Mouse (Mus musculus): ENCODE measurements around the gene Nbr1. TPM values are rescaled to one million over a fixed set of nuclear protein-coding genes. Genes with fewer than 3 reads are reported as not detected.

Gene Nbr1
- polyA plus RNA-seq, 1 experiment from 2014 or later, result 39.5 TPM

DNA sequence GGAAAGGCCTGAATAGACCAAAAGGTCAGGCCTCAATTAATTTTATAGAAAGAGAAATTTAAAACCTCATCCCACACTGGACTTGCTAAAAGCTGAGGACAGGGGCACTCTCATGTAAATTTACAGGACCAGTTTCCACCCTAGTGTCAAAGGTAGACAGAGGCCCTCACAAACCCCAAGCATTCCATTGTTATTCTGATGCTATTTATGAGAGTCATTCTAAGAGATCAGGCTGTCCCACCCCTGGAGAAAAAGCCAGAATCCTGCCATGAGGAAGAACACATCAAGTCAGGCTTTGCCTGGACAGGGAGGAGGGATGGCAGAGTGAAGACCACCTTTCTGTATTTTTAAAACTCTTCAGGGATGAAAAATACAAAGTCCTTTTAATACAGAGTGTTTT, 3.4 kb upstream of the Nbr1 start:
- peaks cover 61% of the 10 kb centered on the region for H3K36me3 ChIP-seq (replicated peaks)
- no peak overlapping the region for H3K4me3 ChIP-seq (replicated peaks)
- H3K9me3 ChIP-seq (replicated peaks), result no peaks in the 10 kb centered on the region
- H3K27me3 ChIP-seq, result no peaks in the 10 kb centered on the region
- ATAC-seq (ENCODE audit: insufficient read depth), result no peak
- peaks cover 22% of the 10 kb centered on the region for H3K4me1 ChIP-seq (replicated peaks)
- 0 out of 2 replicates have a peak overlapping the region, but pooled peaks have one; percentile 9 for H3K9ac ChIP-seq
- no peak overlapping the region for H3K4me2 ChIP-seq
- no peak overlapping the region for H3K27ac ChIP-seq (replicated peaks)

GRCm38 (mm10) chr11:101552476-101553300, 739 bp downstream of the Nbr1 start:
- H3K4me1 ChIP-seq (replicated peaks), result peaks cover 49% of the 10 kb centered on the region
- H3K9me3 ChIP-seq (replicated peaks), result no peaks in the 10 kb centered on the region
- H3K27me3 ChIP-seq, result no peaks in the 10 kb centered on the region

DNA sequence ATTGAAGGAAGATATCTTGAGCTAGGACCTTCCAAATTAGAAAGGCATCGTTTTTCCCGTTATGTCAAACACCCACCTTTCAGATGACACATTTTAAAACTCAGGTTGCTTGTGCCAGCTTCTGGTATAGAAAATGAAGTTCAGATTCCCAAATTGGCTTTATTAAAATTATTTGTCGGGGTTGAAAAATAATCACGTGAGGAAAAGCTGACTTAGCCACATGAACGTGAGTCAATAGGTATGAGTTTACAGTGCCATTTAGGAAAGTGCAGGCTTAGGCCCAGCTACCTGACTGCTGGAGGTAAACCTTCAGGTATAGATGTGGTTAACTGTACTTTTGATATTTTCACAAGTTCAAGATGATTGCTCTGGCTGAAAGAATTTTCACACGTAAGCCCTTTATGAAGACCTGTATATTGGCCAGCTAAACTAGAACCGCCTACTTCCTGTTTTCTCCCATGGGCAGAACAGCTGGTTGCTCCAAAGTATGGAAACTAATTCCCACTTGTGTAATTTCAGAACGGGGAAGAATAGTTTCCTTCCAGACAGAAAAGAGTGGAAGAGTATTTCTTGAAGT, 1.5 kb downstream of the Nbr1 start:
- Histone ChIP-seq H3K4me3 (replicated peaks) (peak overlapping the region; percentile 85), H3K27me3 (no peaks in the 10 kb centered on the region), H3K27ac (replicated peaks) (peak overlapping the region; percentile 95), H3K36me3 (replicated peaks) (peaks cover 46% of the 10 kb centered on the region), H3K9ac (peak overlapping the region; percentile 93), H3K4me2 (peak overlapping the region; percentile 76), H3K4me1 (replicated peaks) (peaks cover 54% of the 10 kb centered on the region), H3K9me3 (replicated peaks) (no peaks in the 10 kb centered on the region)
- 4% methylated on average over 8 of the region's 8 CpGs for WGBS (ENCODE audit: insufficient replicate concordance)
- no peak for ATAC-seq (ENCODE audit: insufficient read depth)

More at GRCm38 (mm10) chr11:101552476-101553300, 739 bp downstream of the Nbr1 start:
- Histone ChIP-seq H3K4me3 (replicated peaks) (peak overlapping the region; percentile 85), H3K9ac (peak overlapping the region; percentile 93), H3K4me2 (peak overlapping the region; percentile 76), H3K27ac (replicated peaks) (peak overlapping the region; percentile 95), H3K36me3 (replicated peaks) (peaks cover 46% of the 10 kb centered on the region)
- WGBS (ENCODE audit: insufficient replicate concordance), result under 1% methylated on average over 37 of the region's 37 CpGs
- ATAC-seq (ENCODE audit: insufficient read depth), result peak; percentile 93

DNA sequence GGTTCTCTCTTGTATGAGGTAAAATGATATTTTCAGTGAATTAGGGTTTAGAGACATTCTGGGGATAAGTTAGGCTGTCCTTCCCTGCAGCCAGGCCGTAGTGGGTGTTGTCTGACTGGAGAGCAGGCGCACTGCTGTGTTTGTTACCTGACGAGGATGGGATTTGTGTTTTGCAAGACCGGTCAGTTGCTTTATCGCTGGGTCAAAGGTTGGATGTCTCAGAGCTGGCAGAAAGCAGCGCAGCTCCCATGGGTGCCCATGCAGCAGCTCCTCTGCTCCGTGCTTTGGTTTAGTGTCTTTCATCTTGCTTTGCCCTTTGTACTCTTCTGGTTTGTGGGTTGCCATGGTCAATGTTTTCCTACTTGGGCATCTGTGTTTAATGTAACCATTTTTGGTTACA, 4.6 kb downstream of the Nbr1 start:
- H3K4me3 ChIP-seq (replicated peaks), result no peak overlapping the region
- no peak overlapping the region; the same call in 1 of the 2 replicates for H3K4me2 ChIP-seq
- peaks cover 34% of the 10 kb centered on the region for H3K4me1 ChIP-seq (replicated peaks)
- no peaks in the 10 kb centered on the region for H3K9me3 ChIP-seq (replicated peaks)
- H3K36me3 ChIP-seq (replicated peaks), result peaks cover 62% of the 10 kb centered on the region
- H3K27me3 ChIP-seq, result no peaks in the 10 kb centered on the region
- no peak for ATAC-seq (ENCODE audit: insufficient read depth)
- no peak overlapping the region for H3K9ac ChIP-seq
- H3K27ac ChIP-seq (replicated peaks), result peak overlapping the region; percentile 45
- WGBS (ENCODE audit: insufficient replicate concordance), result 75% methylated on average over 7 of the region's 7 CpGs

- no peaks in the 10 kb centered on the region for H3K27me3 ChIP-seq
- H3K27ac ChIP-seq (replicated peaks), result peak overlapping the region; percentile 45
- no peak overlapping the region for H3K9ac ChIP-seq
- 72% methylated on average over 2 of the region's 2 CpGs for WGBS (ENCODE audit: insufficient replicate concordance)
- no peak overlapping the region for H3K4me3 ChIP-seq (replicated peaks)
- H3K9me3 ChIP-seq (replicated peaks), result no peaks in the 10 kb centered on the region
- H3K4me1 ChIP-seq (replicated peaks), result peaks cover 34% of the 10 kb centered on the region
- no peak for ATAC-seq (ENCODE audit: insufficient read depth)
- H3K36me3 ChIP-seq (replicated peaks), result peaks cover 66% of the 10 kb centered on the region
- no peak overlapping the region; the same call in 1 of the 2 replicates for H3K4me2 ChIP-seq
These were observed 5.0 kb downstream of the Nbr1 start for GRCm38 (mm10) chr11:101556954-101557353.

GRCm38 (mm10) chr11:101562391-101562790, 10.4 kb downstream of the Nbr1 start:
- H3K4me2 ChIP-seq, result no peak overlapping the region
- peak; percentile 30; the same call in 1 of the 2 replicates for ATAC-seq (ENCODE audit: insufficient read depth)
- H3K27me3 ChIP-seq, result no peaks in the 10 kb centered on the region
- no peaks in the 10 kb centered on the region for H3K9me3 ChIP-seq (replicated peaks)
- no peak overlapping the region for H3K27ac ChIP-seq (replicated peaks)
- no peak overlapping the region for H3K9ac ChIP-seq
- no peak overlapping the region for H3K4me3 ChIP-seq (replicated peaks)
- WGBS (ENCODE audit: insufficient replicate concordance), result 16% methylated on average over 5 of the region's 5 CpGs
- peaks cover 94% of the 10 kb centered on the region for H3K36me3 ChIP-seq (replicated peaks)
- peaks cover 11% of the 10 kb centered on the region for H3K4me1 ChIP-seq (replicated peaks)

- Histone ChIP-seq H3K27me3 (no peaks in the 10 kb centered on the region), H3K4me1 (replicated peaks) (no peaks in the 10 kb centered on the region), H3K27ac (replicated peaks) (no peak overlapping the region), H3K4me2 (no peak overlapping the region), H3K9ac (no peak overlapping the region), H3K9me3 (replicated peaks) (no peaks in the 10 kb centered on the region), H3K4me3 (replicated peaks) (no peak overlapping the region), H3K36me3 (replicated peaks) (peaks cover 96% of the 10 kb centered on the region)
- no peak for ATAC-seq (ENCODE audit: insufficient read depth)
- 83% methylated on average over 3 of the region's 3 CpGs for WGBS (ENCODE audit: insufficient replicate concordance)
These were observed 16.5 kb downstream of the Nbr1 start for GRCm38 (mm10) chr11:101568421-101568820.

GRCm38 (mm10) chr11:101576116-101576515, 24.2 kb downstream of the Nbr1 start:
- WGBS (ENCODE audit: insufficient replicate concordance), result 77% methylated on average over 6 of the region's 6 CpGs
- Histone ChIP-seq H3K27me3 (no peaks in the 10 kb centered on the region), H3K27ac (replicated peaks) (no peak overlapping the region), H3K4me1 (replicated peaks) (peaks cover 1% of the 10 kb centered on the region; the same call in 1 of the 2 replicates), H3K9me3 (replicated peaks) (no peaks in the 10 kb centered on the region), H3K4me2 (no peak overlapping the region), H3K9ac (no peak overlapping the region), H3K4me3 (replicated peaks) (no peak overlapping the region), H3K36me3 (replicated peaks) (peaks cover 97% of the 10 kb centered on the region)
- no peak for ATAC-seq (ENCODE audit: insufficient read depth)

DNA sequence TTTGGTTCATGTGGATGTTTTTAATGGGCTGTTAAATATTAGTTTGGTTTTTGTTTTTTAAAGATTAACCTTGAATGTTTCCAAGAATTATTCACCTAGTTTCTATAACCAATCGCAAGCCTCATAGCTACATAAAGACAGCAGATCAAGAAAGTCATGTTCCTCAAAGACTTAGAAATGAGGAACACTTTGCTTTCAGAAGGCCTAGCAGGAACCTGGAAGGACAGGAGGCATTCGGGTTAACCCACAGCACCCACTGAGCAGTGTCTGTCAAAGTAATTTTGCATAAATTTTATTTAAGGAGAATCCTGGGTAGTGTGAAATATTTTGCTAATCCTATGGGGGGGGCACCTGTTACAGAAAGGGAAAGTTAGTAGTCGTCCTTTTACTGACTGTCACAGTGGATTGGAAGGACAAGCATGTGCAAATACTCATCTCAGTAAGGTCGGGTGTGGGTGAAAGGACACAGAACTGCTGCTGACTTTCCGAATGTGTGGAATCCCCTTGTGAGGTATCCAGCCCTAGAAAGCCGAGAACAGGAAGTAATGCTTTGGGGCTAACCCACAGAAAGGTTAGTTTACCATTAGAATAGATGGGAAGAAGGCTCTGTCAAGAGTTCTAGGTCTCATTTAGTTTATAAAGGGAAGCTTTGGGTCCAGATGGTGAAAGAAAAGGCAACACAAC, 29.3 kb downstream of the Nbr1 start:
- Histone ChIP-seq H3K27ac (replicated peaks) (peak overlapping the region; percentile 58), H3K9me3 (replicated peaks) (no peaks in the 10 kb centered on the region), H3K4me2 (no peak overlapping the region), H3K27me3 (no peaks in the 10 kb centered on the region), H3K36me3 (replicated peaks) (peaks cover 55% of the 10 kb centered on the region), H3K9ac (no peak overlapping the region), H3K4me3 (replicated peaks) (no peak overlapping the region), H3K4me1 (replicated peaks) (peaks cover 14% of the 10 kb centered on the region)
- no peak for ATAC-seq (ENCODE audit: insufficient read depth)
- 50% methylated on average over 6 of the region's 6 CpGs for WGBS (ENCODE audit: insufficient replicate concordance)

DNA sequence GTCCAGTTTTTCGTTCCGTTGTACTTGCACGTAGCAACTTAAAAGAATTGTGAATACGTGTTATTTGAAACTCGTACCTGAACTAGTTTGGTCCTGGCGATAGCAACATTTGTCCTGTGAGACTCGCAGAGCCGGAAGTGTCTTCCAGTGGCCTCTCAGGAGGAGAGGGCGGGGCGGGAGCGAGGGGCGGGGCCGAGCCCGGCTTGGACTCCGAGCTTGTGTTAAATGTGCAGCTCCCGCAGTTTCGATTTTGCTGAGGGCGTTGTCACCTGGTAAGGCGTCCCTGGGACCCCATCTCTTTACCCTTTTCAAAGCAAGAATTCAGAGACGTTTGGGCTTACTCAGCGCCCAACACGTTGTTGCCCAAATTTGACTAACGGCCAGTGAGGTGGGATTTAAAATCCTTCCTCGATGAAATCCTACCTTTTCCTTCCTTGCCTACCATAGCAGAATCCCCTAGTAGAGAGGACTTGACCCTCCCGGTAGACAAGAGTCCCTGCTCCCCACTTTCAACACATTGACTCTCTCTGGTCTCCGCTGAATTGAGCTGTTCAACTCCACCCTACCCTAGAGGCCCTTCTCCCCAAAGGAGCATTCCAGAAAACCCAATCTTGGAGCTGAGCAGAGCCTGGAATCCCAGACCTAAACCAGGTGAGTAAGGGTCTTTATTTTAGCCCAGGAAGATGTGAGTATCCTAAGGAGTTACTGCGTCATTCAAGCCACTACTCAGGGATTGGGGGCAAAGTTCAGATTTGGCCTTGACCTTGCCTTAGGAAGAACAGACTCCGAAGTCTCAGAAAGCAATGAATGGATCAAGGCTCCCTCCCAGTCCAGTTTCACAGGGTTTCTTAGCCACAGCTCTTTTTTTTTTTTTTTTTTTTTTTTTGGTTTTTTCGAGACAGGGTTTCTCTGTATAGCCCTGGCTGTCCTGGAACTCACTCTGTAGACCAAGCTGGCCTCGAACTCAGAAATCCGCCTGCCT, 30.4 kb downstream of the Nbr1 start, which contains the start of gene Tmem106a:
Gene Tmem106a (plus strand): TSS at position 189 of the 982 bp plus-strand sequence.
- Histone ChIP-seq H3K4me1 (replicated peaks) (peaks cover 14% of the 10 kb centered on the region), H3K4me2 (peak within 1 kb of the TSS; percentile 77), H3K36me3 (replicated peaks) (peaks cover 49% of the 10 kb centered on the region), H3K27ac (replicated peaks) (peak within 1 kb of the TSS; percentile 58), H3K9ac (peak within 1 kb of the TSS; percentile 63), H3K27me3 (no peaks in the 10 kb centered on the region), H3K4me3 (replicated peaks) (peak within 1 kb of the TSS; percentile 64), H3K9me3 (replicated peaks) (no peaks in the 10 kb centered on the region)
- peak; percentile 80 for ATAC-seq (ENCODE audit: insufficient read depth)
- WGBS (ENCODE audit: insufficient replicate concordance), result 15% methylated on average over 30 of the region's 31 CpGs

All from liver, embryonic 15.5 days (tissue).